Mouse (Mus musculus) natural killer cell, adult 2 months (primary cell): ENCODE data around the gene Zfp280d.
A peak's percentile ranks its signal among the peaks of the same experiment; 100 is the strongest.
"Not testable (repeated sequence)": the region's sequence is repeated elsewhere in the genome, so short reads cannot be mapped to it uniquely, and the experiment has no call there.

Experiments used
- DNase-seq, 2 experiments: peaks; one replicate each; pipeline ENCODE4 v3.0.0; 2022; ENCODE audit warnings: low spot score in 2 of 2

Zfp280d gene

DNA sequence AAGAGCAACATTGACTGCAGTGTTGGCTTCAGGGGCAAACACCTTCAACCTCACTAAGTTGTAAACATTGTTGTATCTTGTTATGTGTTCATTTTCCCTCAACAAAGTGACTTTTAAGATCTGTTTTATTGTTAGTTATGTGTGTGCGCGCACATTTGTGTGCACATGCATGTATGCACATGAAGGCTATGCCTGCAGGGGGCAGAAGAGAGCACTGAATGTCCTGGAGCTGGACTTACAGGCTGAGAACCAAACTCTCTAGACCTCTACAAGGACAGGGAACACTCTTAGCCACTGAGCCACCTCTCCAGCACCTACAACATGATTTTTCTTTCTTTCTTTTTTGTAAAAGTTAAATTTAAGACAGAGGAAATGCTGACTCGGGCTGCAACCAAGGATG is 99.4 kb downstream of the Zfp280d start:
- DNase-seq, result no peak

- DNase-seq, result no peak
Measured at GRCm38 (mm10) chr9:72374996-72375395, 100.3 kb downstream of the Zfp280d start.

DNA sequence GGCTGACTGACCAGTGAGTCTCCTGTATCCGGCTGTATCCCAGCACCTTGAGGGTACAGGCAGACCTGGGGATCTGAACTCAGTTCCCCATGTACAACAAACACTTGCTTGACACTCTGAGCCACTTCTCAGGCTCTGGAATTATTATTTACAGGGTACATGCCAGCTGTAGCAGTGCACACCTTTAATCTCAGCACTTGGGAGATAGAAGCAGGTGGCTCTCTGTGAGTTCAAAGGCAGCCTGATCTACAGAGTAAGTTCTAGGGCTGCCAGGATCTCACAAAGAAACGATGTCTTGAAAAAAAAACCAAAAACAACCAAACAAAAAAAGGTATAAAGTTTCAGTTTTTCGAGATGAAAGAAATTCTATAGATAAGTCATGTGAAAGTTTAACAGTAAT is 101.0 kb downstream of the Zfp280d start:
- no peak for DNase-seq

GRCm38 (mm10) chr9:72385786-72386185 is 111.1 kb downstream of the Zfp280d start:
- DNase-seq, result no peak

- no peak for DNase-seq
Measured at GRCm38 (mm10) chr9:72388934-72389333, 114.3 kb downstream of the Zfp280d start.

DNA sequence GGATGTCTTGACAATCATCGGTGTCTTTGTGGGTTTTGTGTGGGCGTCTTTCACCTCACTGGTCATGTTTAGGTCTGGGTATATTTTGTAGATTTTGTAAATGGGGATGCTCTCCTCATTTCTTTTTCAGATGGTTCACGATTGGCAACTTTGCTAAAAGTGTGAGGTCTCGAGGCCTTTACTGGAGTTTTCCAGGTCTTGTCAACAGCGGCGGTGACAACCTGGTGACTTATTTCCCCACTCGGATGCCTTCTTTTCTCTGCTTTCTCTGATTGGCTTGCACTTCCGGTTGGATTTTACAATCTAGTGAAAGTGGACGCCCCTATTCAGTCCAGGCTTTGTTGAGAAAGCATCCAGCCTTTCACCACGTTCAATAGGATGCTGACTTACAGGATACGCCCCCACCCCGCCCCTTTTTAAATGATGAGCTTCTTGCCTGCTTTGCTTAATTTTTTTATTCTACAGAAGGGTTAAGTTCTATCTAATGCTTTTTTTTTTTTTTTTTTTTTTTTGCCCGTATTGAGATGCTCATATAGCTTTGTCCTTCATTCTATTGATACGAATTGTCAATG is 114.9 kb downstream of the Zfp280d start:
- no peak for DNase-seq

GRCm38 (mm10) chr9:72390321-72391077 is 115.8 kb downstream of the Zfp280d start:
- no peak for DNase-seq

GRCm38 (mm10) chr9:72392686-72393085 is 118.0 kb downstream of the Zfp280d start:
- no peak for DNase-seq

- no peak for DNase-seq
Measured at GRCm38 (mm10) chr9:72393238-72393637, 118.6 kb downstream of the Zfp280d start.

- DNase-seq, result no peak
Measured at GRCm38 (mm10) chr9:72393869-72394341, 119.2 kb downstream of the Zfp280d start.

GRCm38 (mm10) chr9:72400121-72400520 is 125.5 kb downstream of the Zfp280d start:
- DNase-seq, result no peak

DNA sequence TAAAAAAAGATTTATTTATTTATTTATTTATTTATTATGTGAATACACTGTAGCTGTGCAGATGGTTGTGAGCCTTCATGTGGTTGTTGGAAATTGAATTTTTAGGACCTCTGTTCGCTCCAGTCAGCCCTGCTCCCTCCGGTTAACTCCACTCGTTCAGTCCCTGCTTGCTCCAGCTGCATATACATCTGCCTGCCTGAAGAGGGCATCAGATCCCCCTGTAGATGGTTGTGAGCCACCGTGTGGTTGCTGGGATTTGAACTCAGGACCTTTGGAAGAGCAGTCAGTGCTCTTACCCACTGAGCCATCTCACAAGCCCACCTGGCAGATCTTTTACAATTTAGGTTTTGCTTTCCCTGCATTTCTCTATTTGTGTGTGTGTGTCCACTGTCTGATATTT is 127.1 kb downstream of the Zfp280d start:
- not testable (repeated sequence) for DNase-seq

- DNase-seq, result no peak
Measured at GRCm38 (mm10) chr9:72403421-72403820, 128.8 kb downstream of the Zfp280d start.

GRCm38 (mm10) chr9:72404446-72404845 is 129.8 kb downstream of the Zfp280d start:
- no peak for DNase-seq

DNA sequence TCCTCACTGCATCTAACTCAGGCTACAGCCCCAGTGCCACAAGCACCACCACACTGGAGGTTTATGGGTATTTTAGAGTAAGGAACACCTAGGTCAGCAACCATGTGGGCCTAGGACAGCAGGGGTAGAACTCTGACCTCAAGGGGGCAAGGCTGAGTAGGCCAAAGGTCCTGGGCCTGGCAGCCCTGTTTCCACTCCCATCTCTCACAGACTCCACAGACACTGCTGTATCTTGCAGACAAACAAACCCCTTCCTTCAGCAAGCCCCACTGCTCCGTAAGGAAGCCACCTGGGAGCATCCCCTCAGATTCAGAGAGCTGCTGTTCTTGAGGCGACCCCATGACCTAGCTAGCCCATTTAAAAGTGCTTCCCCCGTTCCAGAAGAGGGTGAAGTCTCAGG is 130.3 kb downstream of the Zfp280d start:
- DNase-seq, result no peak

DNA sequence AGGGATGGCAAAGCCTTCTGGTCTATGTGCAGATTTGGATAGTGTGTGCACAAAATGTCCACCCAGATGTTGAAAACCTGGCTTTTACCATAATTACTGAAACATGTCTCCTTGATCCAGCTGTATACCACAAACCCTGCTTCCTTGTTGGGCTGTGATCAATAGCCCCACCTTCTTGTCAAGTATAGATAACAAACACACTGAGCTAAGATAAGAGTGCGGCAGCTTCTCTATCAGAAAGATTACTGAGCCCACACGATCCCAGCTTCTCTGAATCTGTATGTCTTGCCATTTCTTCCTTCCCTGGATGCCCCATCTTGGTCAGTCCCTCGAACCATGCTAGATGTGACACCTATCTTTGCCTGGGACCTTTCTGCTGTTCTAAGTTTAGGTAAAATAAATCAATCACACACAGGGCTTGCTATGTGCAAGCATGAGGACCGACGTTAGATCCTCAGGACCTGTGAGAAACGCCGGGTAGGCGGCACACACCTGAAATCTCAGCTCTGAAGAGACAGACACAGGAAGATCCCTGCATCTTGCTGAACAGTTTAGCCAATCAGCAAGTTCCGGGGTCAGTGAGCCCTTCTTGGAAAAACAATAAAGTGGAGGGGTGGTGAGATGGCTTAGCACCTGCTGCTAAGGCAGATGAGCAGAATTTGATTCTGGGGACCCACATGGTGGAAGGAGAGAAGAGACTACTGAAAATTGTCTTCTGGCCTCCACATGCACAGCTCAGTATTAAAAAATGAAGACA is 131.4 kb downstream of the Zfp280d start:
- no peak for DNase-seq

DNA sequence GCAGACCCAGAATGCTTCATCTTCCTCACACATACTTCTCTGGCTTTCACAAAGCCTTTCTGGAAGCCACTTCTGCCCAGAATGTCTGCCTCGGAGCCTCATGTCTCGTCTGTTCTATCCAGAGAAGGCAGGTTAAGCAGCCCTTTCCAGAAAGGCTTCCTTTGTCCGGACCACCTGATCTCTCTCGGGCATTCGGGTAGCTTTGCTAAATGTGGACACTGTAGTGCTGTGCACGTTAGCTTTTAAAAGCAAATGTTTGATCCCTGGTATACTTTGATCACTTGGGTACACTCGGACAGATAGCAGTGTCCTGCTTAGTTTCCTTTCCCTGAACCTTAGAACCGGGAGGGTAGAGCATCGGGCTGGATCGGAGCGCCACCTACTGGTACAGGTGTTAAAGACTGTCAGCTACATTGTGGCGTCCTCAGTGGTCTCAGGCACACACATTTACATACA is 133.5 kb downstream of the Zfp280d start:
- DNase-seq, result peak; percentile 51 to 68

- no peak for DNase-seq
Measured at GRCm38 (mm10) chr9:72409381-72410225, 134.9 kb downstream of the Zfp280d start.

DNA sequence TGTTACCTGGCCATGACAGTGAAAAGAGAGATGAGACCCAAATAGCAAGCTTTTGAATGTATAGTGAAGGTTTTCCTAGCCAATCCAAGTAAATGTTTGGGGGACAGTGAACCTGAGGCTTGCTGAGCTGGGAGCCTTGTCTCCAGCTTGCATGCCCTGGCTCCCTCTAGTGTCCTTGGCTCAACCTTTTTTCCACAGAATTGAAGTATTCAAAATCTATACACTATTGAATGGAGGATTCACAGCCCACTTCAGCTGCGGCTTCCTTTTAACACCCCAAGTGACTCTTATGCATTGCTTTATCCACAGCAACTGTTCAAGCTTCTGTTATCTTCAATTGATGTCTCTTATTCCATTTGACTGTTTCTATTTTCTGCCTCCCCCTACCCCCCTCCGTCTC is 137.1 kb downstream of the Zfp280d start:
- DNase-seq, result no peak
